Mouse (Mus musculus): Measurements from ENCODE around the gene Map2k2. TPM values are rescaled to one million over a fixed set of nuclear protein-coding genes. Genes with fewer than 3 reads are reported as not detected.
"Not testable (repeated sequence)": the region's sequence is repeated elsewhere in the genome, so short reads cannot be mapped to it uniquely, and the experiment has no call there.

Gene Map2k2
- polyA plus RNA-seq, 1 experiment: 53.0 TPM

DNA sequence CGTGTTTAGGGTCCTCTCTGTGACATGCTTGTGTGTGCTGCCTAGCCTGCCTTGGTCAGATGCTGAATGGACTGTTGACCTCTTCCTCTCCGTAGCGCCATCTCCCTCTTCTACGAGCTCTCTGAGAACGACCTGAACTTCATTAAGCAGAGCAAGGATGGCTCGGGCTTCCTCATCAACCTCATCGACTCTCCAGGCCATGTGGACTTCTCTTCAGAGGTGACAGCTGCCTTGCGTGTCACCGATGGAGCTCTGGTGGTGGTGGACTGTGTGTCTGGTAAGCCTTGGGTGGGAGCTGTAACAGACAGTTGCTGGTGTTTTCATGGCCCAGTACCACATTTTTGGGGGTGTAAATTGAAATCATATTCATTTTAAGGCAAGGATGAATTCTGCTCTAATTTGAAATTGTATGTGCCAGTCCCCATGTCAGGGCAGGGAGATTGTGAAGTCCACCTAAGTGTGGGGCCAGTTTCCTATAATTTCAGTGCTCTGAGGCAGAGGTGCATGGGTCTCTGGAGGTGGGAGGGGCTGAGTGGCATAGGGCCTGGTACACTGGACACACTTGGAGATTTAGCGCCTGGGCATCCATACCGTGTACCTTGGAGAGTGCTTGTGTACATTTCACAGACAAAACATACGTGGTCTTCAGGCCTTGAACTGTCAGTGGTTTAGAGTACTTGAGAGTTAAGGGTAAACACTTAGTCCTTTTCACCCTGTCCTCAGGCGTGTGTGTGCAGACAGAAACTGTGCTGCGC lies 72.4 kb downstream of the Map2k2 start:
- TF ChIP-seq POLR2A (IDR thresholded peaks at IDR 0.05; ENCODE audit: insufficient read depth, low read length) (no peak), EP300 (IDR thresholded peaks at IDR 0.05; ENCODE audit: insufficient read depth, low read depth, low read length) (no peak), CTCF (IDR thresholded peaks at IDR 0.05; ENCODE audit: low read depth, low read length) (no peak)
- H3K27me3 ChIP-seq (ENCODE audit: control insufficient read depth, insufficient read depth, low read length, poor library complexity, severe bottlenecking): no peaks in the 10 kb centered on the region
- no peaks in the 10 kb centered on the region for H3K4me1 ChIP-seq (ENCODE audit: control insufficient read depth, insufficient read depth, low read length)
- H3K36me3 ChIP-seq (ENCODE audit: control insufficient read depth, insufficient read depth, low read length, poor library complexity, severe bottlenecking): peaks cover 53% of the 10 kb centered on the region
- peak overlapping the region; percentile 93 for H3K9ac ChIP-seq (ENCODE audit: low read depth, poor library complexity, severe bottlenecking)
- H3K4me3 ChIP-seq (ENCODE audit: low read depth, low read length): peak overlapping the region; percentile 70
- H3K27ac ChIP-seq (ENCODE audit: insufficient read depth, low read length): peak overlapping the region; percentile 49
- no peaks in the 10 kb centered on the region for H3K9me3 ChIP-seq (replicated peaks; ENCODE audit: control insufficient read depth, insufficient read depth, low read length, poor library complexity, severe bottlenecking)

DNA sequence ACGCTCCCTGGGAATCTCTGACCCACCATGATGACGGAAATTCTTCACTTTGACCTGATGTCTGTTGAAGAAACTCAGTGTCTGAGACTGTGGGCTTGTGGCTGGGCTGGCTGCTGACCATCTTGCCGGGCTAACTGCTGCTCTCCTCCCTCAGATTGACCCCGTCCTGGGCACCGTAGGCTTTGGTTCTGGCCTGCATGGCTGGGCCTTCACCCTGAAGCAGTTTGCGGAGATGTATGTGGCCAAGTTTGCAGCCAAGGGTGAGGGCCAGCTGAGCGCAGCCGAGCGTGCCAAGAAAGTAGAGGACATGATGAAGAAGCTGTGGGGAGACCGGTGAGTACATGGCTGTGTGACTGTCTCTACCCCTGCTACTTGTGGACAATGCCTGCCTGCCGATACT lies 73.2 kb downstream of the Map2k2 start:
- H3K4me1 ChIP-seq (ENCODE audit: control insufficient read depth, insufficient read depth, low read length): peaks cover 2% of the 10 kb centered on the region
- no peaks in the 10 kb centered on the region for H3K27me3 ChIP-seq (ENCODE audit: control insufficient read depth, insufficient read depth, low read length, poor library complexity, severe bottlenecking)
- H3K27ac ChIP-seq (ENCODE audit: insufficient read depth, low read length): peak overlapping the region; percentile 49
- H3K9me3 ChIP-seq (replicated peaks; ENCODE audit: control insufficient read depth, insufficient read depth, low read length, poor library complexity, severe bottlenecking): no peaks in the 10 kb centered on the region
- peaks cover 53% of the 10 kb centered on the region for H3K36me3 ChIP-seq (ENCODE audit: control insufficient read depth, insufficient read depth, low read length, poor library complexity, severe bottlenecking)
- peak overlapping the region; percentile 70 for H3K4me3 ChIP-seq (ENCODE audit: low read depth, low read length)
- TF ChIP-seq EP300 (IDR thresholded peaks at IDR 0.05; ENCODE audit: insufficient read depth, low read depth, low read length) (no peak), CTCF (IDR thresholded peaks at IDR 0.05; ENCODE audit: low read depth, low read length) (no peak), POLR2A (IDR thresholded peaks at IDR 0.05; ENCODE audit: insufficient read depth, low read length) (no peak)
- peak overlapping the region; percentile 93 for H3K9ac ChIP-seq (ENCODE audit: low read depth, poor library complexity, severe bottlenecking)

DNA sequence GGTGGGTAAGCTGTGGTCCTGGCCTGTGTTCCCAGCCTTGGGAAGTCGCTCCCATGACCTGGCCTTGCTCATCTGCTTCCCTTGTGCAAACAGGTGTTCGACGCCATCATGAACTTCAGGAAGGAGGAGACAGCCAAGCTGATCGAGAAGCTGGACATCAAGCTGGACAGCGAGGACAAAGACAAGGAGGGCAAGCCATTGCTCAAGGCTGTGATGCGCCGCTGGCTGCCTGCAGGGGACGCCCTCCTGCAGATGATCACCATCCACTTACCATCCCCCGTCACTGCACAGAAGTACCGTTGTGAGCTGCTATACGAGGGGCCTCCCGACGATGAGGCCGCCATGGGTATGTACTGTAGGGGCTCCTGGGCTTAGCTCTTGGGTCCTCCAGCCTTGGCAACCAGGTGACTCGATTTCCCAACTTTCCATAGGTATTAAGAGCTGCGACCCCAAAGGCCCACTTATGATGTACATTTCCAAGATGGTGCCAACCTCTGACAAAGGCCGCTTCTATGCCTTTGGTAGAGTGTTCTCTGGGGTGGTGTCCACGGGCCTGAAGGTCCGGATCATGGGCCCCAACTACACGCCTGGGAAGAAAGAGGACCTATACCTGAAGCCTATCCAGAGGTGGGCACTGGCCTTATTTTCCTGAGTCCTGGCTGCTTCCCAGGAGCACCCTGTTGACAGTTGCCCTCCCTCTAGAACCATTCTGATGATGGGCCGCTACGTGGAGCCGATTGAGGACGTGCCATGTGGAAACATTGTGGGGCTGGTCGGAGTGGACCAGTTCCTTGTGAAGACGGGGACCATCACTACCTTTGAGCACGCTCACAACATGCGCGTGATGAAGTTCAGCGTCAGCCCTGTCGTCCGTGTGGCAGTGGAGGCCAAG lies 74.0 kb downstream of the Map2k2 start:
- no peaks in the 10 kb centered on the region for H3K9me3 ChIP-seq (replicated peaks; ENCODE audit: control insufficient read depth, insufficient read depth, low read length, poor library complexity, severe bottlenecking)
- peaks cover 2% of the 10 kb centered on the region for H3K4me1 ChIP-seq (ENCODE audit: control insufficient read depth, insufficient read depth, low read length)
- H3K27me3 ChIP-seq (ENCODE audit: control insufficient read depth, insufficient read depth, low read length, poor library complexity, severe bottlenecking): no peaks in the 10 kb centered on the region
- no peak overlapping the region for H3K4me3 ChIP-seq (ENCODE audit: low read depth, low read length)
- peaks cover 53% of the 10 kb centered on the region for H3K36me3 ChIP-seq (ENCODE audit: control insufficient read depth, insufficient read depth, low read length, poor library complexity, severe bottlenecking)
- H3K9ac ChIP-seq (ENCODE audit: low read depth, poor library complexity, severe bottlenecking): no peak overlapping the region; the same call in 1 of the 2 replicates
- no peak for TF ChIP-seq CTCF (IDR thresholded peaks at IDR 0.05; ENCODE audit: low read depth, low read length)
- peak overlapping the region; percentile 4; the same call in 1 of the 2 replicates for H3K27ac ChIP-seq (ENCODE audit: insufficient read depth, low read length)

DNA sequence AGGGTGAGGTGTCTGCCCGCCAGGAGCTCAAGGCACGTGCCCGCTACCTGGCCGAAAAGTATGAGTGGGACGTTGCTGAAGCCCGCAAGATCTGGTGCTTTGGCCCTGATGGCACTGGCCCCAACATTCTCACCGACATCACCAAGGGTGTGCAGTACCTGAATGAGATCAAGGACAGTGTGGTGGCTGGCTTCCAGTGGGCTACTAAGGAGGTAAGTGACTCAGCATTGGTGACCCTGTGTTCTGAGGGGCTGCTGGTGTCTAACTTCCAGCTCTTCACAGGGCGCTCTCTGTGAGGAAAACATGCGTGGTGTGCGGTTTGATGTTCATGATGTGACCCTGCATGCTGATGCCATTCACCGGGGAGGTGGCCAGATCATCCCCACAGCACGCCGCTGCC lies 75.2 kb downstream of the Map2k2 start:
- Histone ChIP-seq H3K27ac (ENCODE audit: insufficient read depth, low read length) (no peak overlapping the region), H3K9me3 (replicated peaks; ENCODE audit: control insufficient read depth, insufficient read depth, low read length, poor library complexity, severe bottlenecking) (no peaks in the 10 kb centered on the region), H3K36me3 (ENCODE audit: control insufficient read depth, insufficient read depth, low read length, poor library complexity, severe bottlenecking) (peaks cover 53% of the 10 kb centered on the region), H3K4me1 (ENCODE audit: control insufficient read depth, insufficient read depth, low read length) (peaks cover 2% of the 10 kb centered on the region), H3K4me3 (ENCODE audit: low read depth, low read length) (no peak overlapping the region), H3K9ac (ENCODE audit: low read depth, poor library complexity, severe bottlenecking) (no peak overlapping the region), H3K27me3 (ENCODE audit: control insufficient read depth, insufficient read depth, low read length, poor library complexity, severe bottlenecking) (no peaks in the 10 kb centered on the region)
- TF ChIP-seq EP300 (IDR thresholded peaks at IDR 0.05; ENCODE audit: insufficient read depth, low read depth, low read length) (no peak), CTCF (IDR thresholded peaks at IDR 0.05; ENCODE audit: low read depth, low read length) (no peak), POLR2A (IDR thresholded peaks at IDR 0.05; ENCODE audit: insufficient read depth, low read length) (no peak)

DNA sequence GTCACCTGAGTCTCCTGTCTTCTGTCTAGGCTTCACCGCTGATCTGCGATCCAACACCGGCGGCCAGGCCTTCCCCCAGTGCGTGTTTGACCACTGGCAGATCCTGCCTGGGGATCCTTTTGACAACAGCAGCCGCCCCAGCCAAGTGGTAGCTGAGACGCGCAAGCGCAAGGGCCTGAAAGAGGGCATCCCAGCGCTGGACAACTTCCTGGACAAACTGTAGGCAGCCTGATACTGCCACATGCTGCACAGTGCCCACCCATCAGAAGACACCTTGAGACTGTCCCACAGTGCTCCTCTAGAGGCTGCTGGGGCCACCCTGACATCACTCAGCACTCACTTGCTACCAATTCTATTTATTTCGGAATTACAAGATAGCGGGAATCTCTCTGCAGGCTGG lies 76.1 kb downstream of the Map2k2 start:
- H3K9ac ChIP-seq (ENCODE audit: low read depth, poor library complexity, severe bottlenecking); H3K9me3 ChIP-seq (replicated peaks; ENCODE audit: control insufficient read depth, insufficient read depth, low read length, poor library complexity, severe bottlenecking); H3K4me3 ChIP-seq (ENCODE audit: low read depth, low read length); H3K27ac ChIP-seq (ENCODE audit: insufficient read depth, low read length); H3K4me1 ChIP-seq (ENCODE audit: control insufficient read depth, insufficient read depth, low read length); H3K27me3 ChIP-seq (ENCODE audit: control insufficient read depth, insufficient read depth, low read length, poor library complexity, severe bottlenecking): not testable (repeated sequence)
- peaks cover 53% of the 10 kb centered on the region for H3K36me3 ChIP-seq (ENCODE audit: control insufficient read depth, insufficient read depth, low read length, poor library complexity, severe bottlenecking)
